Mouse (Mus musculus): ENCODE measurements around the gene Spcs2.

The Spcs2 gene

GRCm38 (mm10) chr7:99864241-99865028 lies 1.2 kb upstream of the Spcs2 start:
- no peak for DNase-seq (ENCODE audit: extremely low read depth, low read depth)

GRCm38 (mm10) chr7:99858813-99859585 lies 4.3 kb downstream of the Spcs2 start, which contains the start of gene Xrra1:
Xrra1 (plus strand) TSS chr7:99859116.
- DNase-seq (ENCODE audit: extremely low read depth, low read depth) = peak; percentile 96

GRCm38 (mm10) chr7:99858175-99858812 lies 5.0 kb downstream of the Spcs2 start:
- no peak for DNase-seq (ENCODE audit: extremely low read depth, low read depth)

GRCm38 (mm10) chr7:99856266-99856861 lies 6.9 kb downstream of the Spcs2 start:
- no peak for DNase-seq (ENCODE audit: extremely low read depth, low read depth)

GRCm38 (mm10) chr7:99854311-99854710 lies 9.0 kb downstream of the Spcs2 start:
- no peak for DNase-seq (ENCODE audit: extremely low read depth, low read depth)

- DNase-seq (ENCODE audit: extremely low read depth, low read depth) = no peak
These were observed 9.9 kb downstream of the Spcs2 start for GRCm38 (mm10) chr7:99853350-99853749.

GRCm38 (mm10) chr7:99851618-99852017 lies 11.6 kb downstream of the Spcs2 start:
- no peak for DNase-seq (ENCODE audit: extremely low read depth, low read depth)

GRCm38 (mm10) chr7:99851121-99851520 lies 12.1 kb downstream of the Spcs2 start:
- no peak for DNase-seq (ENCODE audit: extremely low read depth, low read depth)

- no peak for DNase-seq (ENCODE audit: extremely low read depth, low read depth)
These were observed 12.7 kb downstream of the Spcs2 start for GRCm38 (mm10) chr7:99850534-99850933.

GRCm38 (mm10) chr7:99845533-99846236 lies 17.6 kb downstream of the Spcs2 start:
- DNase-seq (ENCODE audit: extremely low read depth, low read depth) = no peak

- no peak for DNase-seq (ENCODE audit: extremely low read depth, low read depth)
These were observed 25.0 kb downstream of the Spcs2 start for GRCm38 (mm10) chr7:99838241-99838640.

- no peak for DNase-seq (ENCODE audit: extremely low read depth, low read depth)
These were observed 25.7 kb downstream of the Spcs2 start for GRCm38 (mm10) chr7:99837358-99838071.

- DNase-seq (ENCODE audit: extremely low read depth, low read depth) = no peak
These were observed 26.5 kb downstream of the Spcs2 start for GRCm38 (mm10) chr7:99836781-99837180.

GRCm38 (mm10) chr7:99834314-99834853 lies 28.9 kb downstream of the Spcs2 start:
- DNase-seq (ENCODE audit: extremely low read depth, low read depth) = no peak

GRCm38 (mm10) chr7:99833846-99834222 lies 29.4 kb downstream of the Spcs2 start:
- no peak for DNase-seq (ENCODE audit: extremely low read depth, low read depth)

- no peak for DNase-seq (ENCODE audit: extremely low read depth, low read depth)
These were observed 30.0 kb downstream of the Spcs2 start for GRCm38 (mm10) chr7:99833115-99833845.

- peak; percentile 80 for DNase-seq (ENCODE audit: extremely low read depth, low read depth)
These were observed 35.1 kb downstream of the Spcs2 start, which contains the start of gene Neu3 for GRCm38 (mm10) chr7:99828083-99828570. Neu3 (minus strand) TSS chr7:99828417.

GRCm38 (mm10) chr7:99826096-99826495 lies 37.2 kb downstream of the Spcs2 start:
- no peak for DNase-seq (ENCODE audit: extremely low read depth, low read depth)

- no peak for DNase-seq (ENCODE audit: extremely low read depth, low read depth)
These were observed 37.8 kb downstream of the Spcs2 start for GRCm38 (mm10) chr7:99825511-99825910.
